Mouse (Mus musculus): ENCODE results near the gene Pdgfb.

DNA sequence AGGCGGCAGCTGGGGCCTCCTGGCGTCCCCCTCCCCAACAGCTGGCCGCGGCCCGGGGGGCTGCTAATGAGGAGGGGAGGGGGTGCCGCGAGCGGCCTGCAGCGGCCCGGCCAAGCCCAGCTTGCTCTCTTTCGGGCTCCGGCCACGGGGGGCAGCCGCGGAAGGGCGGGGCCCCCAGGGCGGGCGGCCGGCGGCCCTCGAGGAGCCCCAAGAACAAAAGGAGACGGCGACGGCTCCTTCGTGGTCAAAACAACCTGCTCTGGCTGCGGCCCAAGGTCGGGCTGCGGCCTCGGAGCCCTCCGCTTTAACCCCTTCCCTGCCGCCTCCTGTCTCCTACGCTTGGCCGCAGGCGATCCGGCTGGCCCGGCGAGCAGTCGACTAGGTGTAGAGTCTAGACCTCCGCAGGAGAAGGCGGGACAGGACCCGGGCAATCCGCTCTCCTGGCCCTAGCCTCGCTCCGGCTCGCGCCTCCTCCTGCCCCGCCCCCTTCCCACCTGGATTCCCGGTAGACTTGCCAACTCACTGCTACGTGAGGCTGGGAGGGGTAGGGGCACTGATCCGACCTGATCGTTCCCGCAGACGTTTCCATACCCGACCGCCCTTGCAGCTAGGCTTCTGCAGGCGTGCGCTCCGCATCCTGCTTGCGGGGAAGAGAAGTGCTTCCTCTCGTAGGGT lies 2.1 kb downstream of the Pdgfb start:
- TF ChIP-seq CTCF (IDR thresholded peaks at IDR 0.05; ENCODE audit: extremely low read depth, insufficient read length, insufficient replicate concordance, low read depth, low read length), result no peak
- TF ChIP-seq POLR2A (IDR thresholded peaks at IDR 0.05; ENCODE audit: low read depth, low read length), result no peak

Measured in small intestine, adult 2 months (tissue).